Comparison of ENCODE assay signal across 18 mouse cellular contexts in genomic region chr12:102686321-102686720, GRCm38 (mm10). TPM values are rescaled to one million over a fixed set of nuclear protein-coding genes. Genes with fewer than 3 reads are reported as not detected.
DNase-seq lines count a peak whose midpoint lies in the region; ATAC-seq lines count a peak whose summit lies in the region.
"Had no signal": no experiment of that assay in that cellular context is flagged by ENCODE, and none has a peak within 500 bp of the region (broad histone marks: within the 10 kb centered on the region; RNA-seq: fewer than 3 reads in every experiment).

No protein-coding gene starts in this region.

- H3K4me1 ChIP-seq in forebrain, embryonic 13.5 days, result peaks cover 38% of the 10 kb centered on the region
- peaks cover 4% of the 10 kb centered on the region for H3K4me1 ChIP-seq in forebrain, embryonic 11.5 days (replicated peaks; ENCODE audit: control insufficient read depth, insufficient read depth, low read length)
- H3K4me1 ChIP-seq in intestine, embryonic 16.5 days (ENCODE audit: control insufficient read depth, insufficient read depth, low read length), result peaks cover 73% of the 10 kb centered on the region
- H3K4me1 ChIP-seq in intestine, embryonic 15.5 days (replicated peaks), result peaks cover 62% of the 10 kb centered on the region
- peaks cover 38% of the 10 kb centered on the region for H3K4me1 ChIP-seq in midbrain, embryonic 10.5 days
- H3K4me1 ChIP-seq in midbrain, embryonic 16.5 days (ENCODE audit: control insufficient read depth, insufficient read depth, low read length), result peaks cover 22% of the 10 kb centered on the region
- peaks cover 23% of the 10 kb centered on the region; the same call in 1 of the 2 replicates for H3K4me1 ChIP-seq in neural tube, embryonic 14.5 days (ENCODE audit: control insufficient read depth, insufficient read depth, low read length)

- H3K27me3 ChIP-seq in forebrain, embryonic 13.5 days, result no peaks in the 10 kb centered on the region
- no peaks in the 10 kb centered on the region for H3K27me3 ChIP-seq in forebrain, embryonic 11.5 days (ENCODE audit: control insufficient read depth, insufficient read depth, low read length)
- H3K27me3 ChIP-seq in intestine, embryonic 16.5 days (replicated peaks; ENCODE audit: control insufficient read depth, insufficient read depth, low read length), result no peaks in the 10 kb centered on the region
- H3K27me3 ChIP-seq in intestine, embryonic 15.5 days (replicated peaks), result no peaks in the 10 kb centered on the region
- no peaks in the 10 kb centered on the region for H3K27me3 ChIP-seq in midbrain, embryonic 10.5 days (ENCODE audit: low read depth, poor library complexity, severe bottlenecking)
- no peaks in the 10 kb centered on the region for H3K27me3 ChIP-seq in midbrain, embryonic 16.5 days (ENCODE audit: control insufficient read depth, insufficient read depth, low read depth, low read length)
- H3K27me3 ChIP-seq in neural tube, embryonic 14.5 days (ENCODE audit: control insufficient read depth, insufficient read depth, low read length), result no peaks in the 10 kb centered on the region
- H3K27me3 ChIP-seq: embryonic facial prominence, embryonic 13.5 days; limb, embryonic 15.5 days had no signal

- no peak overlapping the region for H3K4me2 ChIP-seq in forebrain, embryonic 13.5 days
- no peak overlapping the region for H3K4me2 ChIP-seq in forebrain, embryonic 11.5 days (ENCODE audit: low read depth, low read length, severe bottlenecking)
- H3K4me2 ChIP-seq in intestine, embryonic 16.5 days (ENCODE audit: low read depth, low read length), result no peak overlapping the region
- H3K4me2 ChIP-seq in intestine, embryonic 15.5 days (replicated peaks), result no peak overlapping the region
- no peak overlapping the region for H3K4me2 ChIP-seq in midbrain, embryonic 16.5 days (ENCODE audit: low read length)
- H3K4me2 ChIP-seq in neural tube, embryonic 14.5 days (ENCODE audit: low read depth, low read length), result no peak overlapping the region
- H3K4me2 ChIP-seq: embryonic facial prominence, embryonic 13.5 days; heart, embryonic 11.5 days; limb, embryonic 15.5 days had no signal

- ATAC-seq in forebrain, embryonic 13.5 days, result no peak
- no peak for ATAC-seq in forebrain, embryonic 11.5 days (replicated peaks; ENCODE audit: low FRiP score)
- ATAC-seq in intestine, embryonic 16.5 days, result no peak
- ATAC-seq in intestine, embryonic 15.5 days, result no peak
- ATAC-seq in midbrain, embryonic 16.5 days, result no peak
- ATAC-seq in neural tube, embryonic 14.5 days (ENCODE audit: low read depth), result no peak

- WGBS in forebrain, embryonic 13.5 days, result 91% methylated on average over 5 of the region's 5 CpGs
- WGBS in forebrain, embryonic 11.5 days, result 93% methylated on average over 5 of the region's 5 CpGs
- WGBS in intestine, embryonic 16.5 days, result 83% methylated on average over 5 of the region's 5 CpGs
- 89% methylated on average over 5 of the region's 5 CpGs for WGBS in intestine, embryonic 15.5 days
- 91% methylated on average over 5 of the region's 5 CpGs for WGBS in midbrain, embryonic 10.5 days
- WGBS in midbrain, embryonic 16.5 days, result 97% methylated on average over 5 of the region's 5 CpGs
- WGBS in neural tube, embryonic 14.5 days, result 94% methylated on average over 5 of the region's 5 CpGs

- no peak overlapping the region for H3K9ac ChIP-seq in forebrain, embryonic 13.5 days
- H3K9ac ChIP-seq in forebrain, embryonic 11.5 days (ENCODE audit: low read length), result no peak overlapping the region
- H3K9ac ChIP-seq in intestine, embryonic 16.5 days (ENCODE audit: low read depth, low read length), result peak overlapping the region; percentile 24; the same call in 1 of the 2 replicates
- H3K9ac ChIP-seq in intestine, embryonic 15.5 days, result no peak overlapping the region
- no peak overlapping the region for H3K9ac ChIP-seq in midbrain, embryonic 16.5 days (ENCODE audit: low read depth, low read length)
- H3K9ac ChIP-seq in neural tube, embryonic 14.5 days (replicated peaks; ENCODE audit: low read depth, low read length), result no peak overlapping the region
- H3K9ac ChIP-seq: embryonic facial prominence, embryonic 13.5 days; limb, embryonic 15.5 days; liver, embryonic 14.5 days had no signal

- no peak overlapping the region for H3K4me3 ChIP-seq in forebrain, embryonic 13.5 days
- H3K4me3 ChIP-seq in forebrain, embryonic 11.5 days (ENCODE audit: low read depth, low read length), result no peak overlapping the region
- no peak overlapping the region for H3K4me3 ChIP-seq in intestine, embryonic 16.5 days (ENCODE audit: low read length)
- no peak overlapping the region for H3K4me3 ChIP-seq in intestine, embryonic 15.5 days (replicated peaks)
- H3K4me3 ChIP-seq in midbrain, embryonic 10.5 days, result no peak overlapping the region
- no peak overlapping the region for H3K4me3 ChIP-seq in midbrain, embryonic 16.5 days (ENCODE audit: low read depth, low read length)
- H3K4me3 ChIP-seq in neural tube, embryonic 14.5 days (ENCODE audit: low read depth, low read length), result no peak overlapping the region
- H3K4me3 ChIP-seq: embryonic facial prominence, embryonic 13.5 days; erythroblast, embryonic 14.5 days; limb, embryonic 15.5 days had no signal

- DNase-seq in forebrain, embryonic 11.5 days (ENCODE audit: low spot score), result no peak
- DNase-seq in midbrain, embryonic 10.5 days (ENCODE audit: low spot score), result no peak
- DNase-seq in cerebellum, postnatal 10 days, result no peak
- DNase-seq: adrenal gland, postnatal 10 days; cerebellum, adult 18-20 months; kidney, postnatal 4 days; thymus, postnatal 25 days had no signal

- no peaks in the 10 kb centered on the region for H3K36me3 ChIP-seq in forebrain, embryonic 13.5 days (ENCODE audit: poor library complexity, severe bottlenecking)
- no peaks in the 10 kb centered on the region for H3K36me3 ChIP-seq in forebrain, embryonic 11.5 days (ENCODE audit: control insufficient read depth, insufficient read depth, low read length)
- H3K36me3 ChIP-seq in intestine, embryonic 16.5 days (ENCODE audit: control insufficient read depth, insufficient read depth, low read length), result no peaks in the 10 kb centered on the region
- H3K36me3 ChIP-seq in intestine, embryonic 15.5 days, result no peaks in the 10 kb centered on the region
- H3K36me3 ChIP-seq in midbrain, embryonic 10.5 days, result no peaks in the 10 kb centered on the region
- no peaks in the 10 kb centered on the region for H3K36me3 ChIP-seq in midbrain, embryonic 16.5 days (ENCODE audit: control insufficient read depth, insufficient read depth, low read length)
- no peaks in the 10 kb centered on the region for H3K36me3 ChIP-seq in neural tube, embryonic 14.5 days (ENCODE audit: control insufficient read depth, insufficient read depth, low read length)
- H3K36me3 ChIP-seq: embryonic facial prominence, embryonic 13.5 days; limb, embryonic 15.5 days had no signal

- peak overlapping the region; percentile 76; the same call in 1 of the 2 replicates for H3K27ac ChIP-seq in forebrain, embryonic 13.5 days
- no peak overlapping the region for H3K27ac ChIP-seq in forebrain, embryonic 11.5 days (ENCODE audit: low read depth, low read length)
- H3K27ac ChIP-seq in intestine, embryonic 16.5 days (ENCODE audit: low read length), result peak overlapping the region; percentile 27; the same call in 1 of the 2 replicates
- no peak overlapping the region for H3K27ac ChIP-seq in intestine, embryonic 15.5 days
- H3K27ac ChIP-seq in midbrain, embryonic 10.5 days (replicated peaks), result 0 out of 2 replicates have a peak overlapping the region, but pooled peaks have one; percentile 9
- no peak overlapping the region for H3K27ac ChIP-seq in midbrain, embryonic 16.5 days (ENCODE audit: low read length)
- peak overlapping the region; percentile 73 for H3K27ac ChIP-seq in neural tube, embryonic 14.5 days (ENCODE audit: low read depth, low read length)
- H3K27ac ChIP-seq: embryonic facial prominence, embryonic 13.5 days; liver, embryonic 14.5 days; macrophage had no signal

- H3K9me3 ChIP-seq in forebrain, embryonic 13.5 days (replicated peaks), result no peaks in the 10 kb centered on the region
- H3K9me3 ChIP-seq in forebrain, embryonic 11.5 days (ENCODE audit: control insufficient read depth, low read length), result no peaks in the 10 kb centered on the region
- no peaks in the 10 kb centered on the region for H3K9me3 ChIP-seq in intestine, embryonic 16.5 days (ENCODE audit: control insufficient read depth, low read length)
- H3K9me3 ChIP-seq in intestine, embryonic 15.5 days, result no peaks in the 10 kb centered on the region
- H3K9me3 ChIP-seq in midbrain, embryonic 10.5 days (replicated peaks), result 0 out of 2 replicates have a peak, but pooled peaks cover 4% of the 10 kb centered on the region
- H3K9me3 ChIP-seq in midbrain, embryonic 16.5 days (replicated peaks; ENCODE audit: control insufficient read depth, low read length, poor library complexity, severe bottlenecking), result no peaks in the 10 kb centered on the region
- no peaks in the 10 kb centered on the region for H3K9me3 ChIP-seq in neural tube, embryonic 14.5 days (ENCODE audit: control insufficient read depth, low read length)
- H3K9me3 ChIP-seq: embryonic facial prominence, embryonic 13.5 days; limb, embryonic 15.5 days had no signal

RNA-seq across cellular contexts. Expression of gene Itpk1, which starts 18.4 kb away (rescaled TPM):
- 34.5 and 38.7 TPM in 2 replicates for polyA plus RNA-seq in forebrain, embryonic 13.5 days (2015; fragmentation: Nextera tagmentation; extraction: Ambion mirVana)
- 19.6 and 21.5 TPM in 2 replicates for polyA plus RNA-seq in forebrain, embryonic 11.5 days (2014; fragmentation: Nextera tagmentation; extraction: Ambion mirVana)
- polyA plus RNA-seq in intestine, embryonic 16.5 days (2015; fragmentation: Nextera tagmentation; extraction: Ambion mirVana), result 51.4 and 57.1 TPM in 2 replicates
- 39.1 and 40.1 TPM in 2 replicates for polyA plus RNA-seq in intestine, embryonic 15.5 days (2015; fragmentation: Nextera tagmentation; extraction: Ambion mirVana)
- 16.1 and 16.9 TPM in 2 replicates for polyA plus RNA-seq in midbrain, embryonic 10.5 days (2016; fragmentation: Nextera tagmentation; extraction: Ambion mirVana)
- 35.8 and 39.3 TPM in 2 replicates for polyA plus RNA-seq in midbrain, embryonic 16.5 days (2015; fragmentation: Nextera tagmentation; extraction: Ambion mirVana)
- polyA plus RNA-seq in neural tube, embryonic 14.5 days (2014; fragmentation: Nextera tagmentation; extraction: Ambion mirVana), result 34.8 and 40.6 TPM in 2 replicates

RNA-seq across cellular contexts. Expression of gene Moap1, which starts 57.1 kb away (rescaled TPM):
- polyA plus RNA-seq in forebrain, embryonic 13.5 days (2015; fragmentation: Nextera tagmentation; extraction: Ambion mirVana), result 38.7 and 45.2 TPM in 2 replicates
- polyA plus RNA-seq in forebrain, embryonic 11.5 days (2014; fragmentation: Nextera tagmentation; extraction: Ambion mirVana), result 31.9 and 34.4 TPM in 2 replicates
- polyA plus RNA-seq in intestine, embryonic 16.5 days (2015; fragmentation: Nextera tagmentation; extraction: Ambion mirVana), result 19.3 and 20.2 TPM in 2 replicates
- polyA plus RNA-seq in intestine, embryonic 15.5 days (2015; fragmentation: Nextera tagmentation; extraction: Ambion mirVana), result 20.5 and 23.1 TPM in 2 replicates
- 38.4 and 44.6 TPM in 2 replicates for polyA plus RNA-seq in midbrain, embryonic 10.5 days (2016; fragmentation: Nextera tagmentation; extraction: Ambion mirVana)
- 76.2 and 78.4 TPM in 2 replicates for polyA plus RNA-seq in midbrain, embryonic 16.5 days (2015; fragmentation: Nextera tagmentation; extraction: Ambion mirVana)
- 68.8 and 81.1 TPM in 2 replicates for polyA plus RNA-seq in neural tube, embryonic 14.5 days (2014; fragmentation: Nextera tagmentation; extraction: Ambion mirVana)
- polyA plus RNA-seq: erythroblast, embryonic 14.5 days had no signal

RNA-seq across cellular contexts. Expression of gene Tmem251, which starts 57.2 kb away (rescaled TPM):
- polyA plus RNA-seq in forebrain, embryonic 13.5 days (2015; fragmentation: Nextera tagmentation; extraction: Ambion mirVana), result 12.4 and 14.3 TPM in 2 replicates
- polyA plus RNA-seq in forebrain, embryonic 11.5 days (2014; fragmentation: Nextera tagmentation; extraction: Ambion mirVana), result 12.7 and 14.0 TPM in 2 replicates
- polyA plus RNA-seq in intestine, embryonic 16.5 days (2015; fragmentation: Nextera tagmentation; extraction: Ambion mirVana), result 16.9 and 17.2 TPM in 2 replicates
- polyA plus RNA-seq in intestine, embryonic 15.5 days (2015; fragmentation: Nextera tagmentation; extraction: Ambion mirVana), result 15.3 and 16.3 TPM in 2 replicates
- 13.2 and 14.0 TPM in 2 replicates for polyA plus RNA-seq in midbrain, embryonic 10.5 days (2016; fragmentation: Nextera tagmentation; extraction: Ambion mirVana)
- 10.8 and 11.3 TPM in 2 replicates for polyA plus RNA-seq in midbrain, embryonic 16.5 days (2015; fragmentation: Nextera tagmentation; extraction: Ambion mirVana)
- 12.4 and 12.6 TPM in 2 replicates for polyA plus RNA-seq in neural tube, embryonic 14.5 days (2014; fragmentation: Nextera tagmentation; extraction: Ambion mirVana)

Comparison
In these comparisons a context has a peak if more than half of its experiments do, and no peak if none do; other contexts are left out.
1. H3K27ac ChIP-seq: peak in forebrain, embryonic 13.5 days (single experiment), intestine, embryonic 16.5 days (single experiment), midbrain, embryonic 10.5 days (single experiment) and neural tube, embryonic 14.5 days (single experiment); none in forebrain, embryonic 11.5 days (single experiment), intestine, embryonic 15.5 days (single experiment) and midbrain, embryonic 16.5 days (single experiment).